Comparison of ENCODE assay signal across 26 mouse cellular contexts in the genomic region with DNA sequence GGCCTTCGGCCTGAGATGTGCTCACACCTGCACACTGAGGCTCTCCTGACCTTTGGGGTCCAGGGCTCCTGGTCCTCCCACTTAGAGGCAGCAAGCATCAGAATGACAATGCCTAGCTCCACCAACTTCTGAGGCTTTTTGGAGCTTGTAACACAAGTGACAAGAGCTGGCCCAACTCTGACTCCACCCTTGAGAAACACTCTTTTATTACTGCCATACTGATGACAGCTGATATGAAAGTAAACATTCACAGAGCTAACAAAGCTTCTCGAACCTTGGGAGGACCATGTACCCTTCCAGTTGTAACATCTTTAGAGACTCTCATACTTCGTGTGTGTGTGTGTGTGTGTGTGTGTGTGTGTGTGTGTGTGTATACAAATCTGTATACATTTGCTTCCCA. TPM values are rescaled to one million over a fixed set of nuclear protein-coding genes. Genes with fewer than 3 reads are reported as not detected.
A peak's percentile ranks its signal among the peaks of the same experiment; 100 is the strongest.
DNase-seq lines count a peak whose midpoint lies in the region; ATAC-seq and TF ChIP-seq lines count a peak whose summit lies in the region.
"Had no signal": no experiment of that assay in that cellular context is flagged by ENCODE, and none has a peak within 500 bp of the region (broad histone marks: within the 10 kb centered on the region; RNA-seq: fewer than 3 reads in every experiment).

No protein-coding gene starts in this region.

- 0 out of 2 replicates have a peak overlapping the region, but pooled peaks have one; percentile 29 for H3K27ac ChIP-seq in heart, embryonic 10.5 days
- H3K27ac ChIP-seq in intestine, embryonic 15.5 days: no peak overlapping the region
- H3K27ac ChIP-seq in intestine, postnatal 0 days (ENCODE audit: low read depth, low read length): no peak overlapping the region
- no peak overlapping the region for H3K27ac ChIP-seq in intestine, embryonic 16.5 days (ENCODE audit: low read length)
- H3K27ac ChIP-seq: embryonic facial prominence, embryonic 10.5 days; embryonic facial prominence, embryonic 12.5 days; forebrain, embryonic 13.5 days; forebrain, embryonic 15.5 days had no signal

- H3K4me3 ChIP-seq in heart, embryonic 10.5 days: no peak overlapping the region
- H3K4me3 ChIP-seq in intestine, embryonic 15.5 days (replicated peaks): no peak overlapping the region
- no peak overlapping the region for H3K4me3 ChIP-seq in intestine, postnatal 0 days (ENCODE audit: low read depth, low read length)
- no peak overlapping the region for H3K4me3 ChIP-seq in intestine, embryonic 16.5 days (ENCODE audit: low read length)
- H3K4me3 ChIP-seq: embryonic facial prominence, embryonic 10.5 days; embryonic facial prominence, embryonic 12.5 days; forebrain, embryonic 13.5 days; forebrain, embryonic 15.5 days had no signal

- no peak overlapping the region for H3K9ac ChIP-seq in intestine, embryonic 15.5 days
- no peak overlapping the region for H3K9ac ChIP-seq in intestine, postnatal 0 days (ENCODE audit: low read depth, low read length)
- H3K9ac ChIP-seq in intestine, embryonic 16.5 days (ENCODE audit: low read depth, low read length): no peak overlapping the region
- H3K9ac ChIP-seq: embryonic facial prominence, embryonic 12.5 days; forebrain, embryonic 13.5 days; forebrain, embryonic 15.5 days had no signal

- no peak for TF ChIP-seq CTCF in intestine, postnatal 0 days (IDR thresholded peaks at IDR 0.05; ENCODE audit: low read depth)

- no peak overlapping the region for H3K4me2 ChIP-seq in intestine, embryonic 15.5 days (replicated peaks)
- H3K4me2 ChIP-seq in intestine, postnatal 0 days (replicated peaks; ENCODE audit: low read depth): no peak overlapping the region
- H3K4me2 ChIP-seq in intestine, embryonic 16.5 days (ENCODE audit: low read depth, low read length): no peak overlapping the region
- H3K4me2 ChIP-seq: embryonic facial prominence, embryonic 12.5 days; forebrain, embryonic 13.5 days; forebrain, embryonic 15.5 days had no signal

- no peaks in the 10 kb centered on the region for H3K36me3 ChIP-seq in heart, embryonic 10.5 days
- no peaks in the 10 kb centered on the region for H3K36me3 ChIP-seq in intestine, embryonic 15.5 days
- no peaks in the 10 kb centered on the region for H3K36me3 ChIP-seq in intestine, postnatal 0 days (ENCODE audit: control insufficient read depth, insufficient read depth)
- H3K36me3 ChIP-seq in intestine, embryonic 16.5 days (ENCODE audit: control insufficient read depth, insufficient read depth, low read length): no peaks in the 10 kb centered on the region
- H3K36me3 ChIP-seq: embryonic facial prominence, embryonic 10.5 days; embryonic facial prominence, embryonic 12.5 days; forebrain, embryonic 15.5 days; G1E had no signal

- no peaks in the 10 kb centered on the region for H3K27me3 ChIP-seq in heart, embryonic 10.5 days (ENCODE audit: insufficient read depth, poor library complexity, severe bottlenecking)
- no peaks in the 10 kb centered on the region for H3K27me3 ChIP-seq in intestine, embryonic 15.5 days (replicated peaks)
- H3K27me3 ChIP-seq in intestine, postnatal 0 days (replicated peaks; ENCODE audit: control insufficient read depth, insufficient read depth, low read length): no peaks in the 10 kb centered on the region
- H3K27me3 ChIP-seq in intestine, embryonic 16.5 days (replicated peaks; ENCODE audit: control insufficient read depth, insufficient read depth, low read length): no peaks in the 10 kb centered on the region
- H3K27me3 ChIP-seq: CH12.LX; embryonic facial prominence, embryonic 12.5 days; forebrain, embryonic 13.5 days; forebrain, embryonic 15.5 days; Patski had no signal

- intact Hi-C loops in heart, postnatal 25 days (cut with DNase I): no loop called here

- DNase-seq in heart, embryonic 10.5 days (ENCODE audit: low spot score): no peak
- DNase-seq in heart, postnatal 25 days (ENCODE audit: low spot score): no peak
- DNase-seq: adrenal gland, adult 8-10 months; adrenal gland, postnatal 14 days; adrenal gland, postnatal 36 days; B cell, adult 2 months; cerebellum, adult 11-12 months; cerebellum, adult 2 months; cerebellum, adult 9-10 months; cerebellum, postnatal 10 days; cerebellum, postnatal 25 days had no signal

- H3K9me3 ChIP-seq in heart, embryonic 10.5 days: no peaks in the 10 kb centered on the region
- no peaks in the 10 kb centered on the region for H3K9me3 ChIP-seq in intestine, embryonic 15.5 days
- no peaks in the 10 kb centered on the region for H3K9me3 ChIP-seq in intestine, postnatal 0 days (ENCODE audit: control insufficient read depth)
- H3K9me3 ChIP-seq in intestine, embryonic 16.5 days (ENCODE audit: control insufficient read depth, low read length): no peaks in the 10 kb centered on the region
- H3K9me3 ChIP-seq: embryonic facial prominence, embryonic 10.5 days; embryonic facial prominence, embryonic 12.5 days; forebrain, embryonic 13.5 days; forebrain, embryonic 15.5 days; G1E had no signal

- peaks cover 26% of the 10 kb centered on the region for H3K4me1 ChIP-seq in heart, embryonic 10.5 days
- H3K4me1 ChIP-seq in intestine, embryonic 15.5 days (replicated peaks): no peaks in the 10 kb centered on the region
- no peaks in the 10 kb centered on the region; the same call in 1 of the 2 replicates for H3K4me1 ChIP-seq in intestine, postnatal 0 days (replicated peaks; ENCODE audit: control insufficient read depth, insufficient read depth, low read length)
- peaks cover 4% of the 10 kb centered on the region; the same call in 1 of the 2 replicates for H3K4me1 ChIP-seq in intestine, embryonic 16.5 days (ENCODE audit: control insufficient read depth, insufficient read depth, low read length)
- H3K4me1 ChIP-seq: embryonic facial prominence, embryonic 12.5 days; forebrain, embryonic 13.5 days; forebrain, embryonic 15.5 days had no signal

- 68% methylated on average over 3 of the region's 3 CpGs for WGBS in heart, embryonic 10.5 days
- WGBS in intestine, embryonic 15.5 days: 45% methylated on average over 3 of the region's 3 CpGs
- whole genome bisulfite sequencing in intestine, postnatal 0 days: 37% methylated on average over 3 of the region's 3 CpGs
- 42% methylated on average over 3 of the region's 3 CpGs for WGBS in intestine, embryonic 16.5 days

- ATAC-seq in intestine, embryonic 15.5 days: peak; percentile 59
- ATAC-seq in intestine, postnatal 0 days: no peak
- peak; percentile 59; the same call in 1 of the 2 replicates for ATAC-seq in intestine, embryonic 16.5 days
- ATAC-seq: activated CD4-positive, CD25-positive, alpha-beta regulatory T cell, adult 4 months; CD4-positive, CD25-positive, alpha-beta regulatory T cell, adult 4 months; forebrain, embryonic 13.5 days; forebrain, embryonic 15.5 days; Patski had no signal

RNA-seq across cellular contexts. Expression of gene Apobec4, which starts 24.3 kb away (rescaled TPM):
- polyA plus RNA-seq in heart, embryonic 10.5 days (2016; fragmentation: Nextera tagmentation; extraction: Ambion mirVana): not detected in 2 replicates
- not detected for total RNA-seq in heart, postnatal 25 days (2021)
- not detected in 2 replicates for polyA plus RNA-seq in intestine, embryonic 15.5 days (2015; fragmentation: Nextera tagmentation; extraction: Ambion mirVana)
- polyA plus RNA-seq in intestine, postnatal 0 days (2015; fragmentation: Nextera tagmentation; extraction: Ambion mirVana): not detected in 2 replicates
- not detected in 2 replicates for polyA plus RNA-seq in intestine, embryonic 16.5 days (2015; fragmentation: Nextera tagmentation; extraction: Ambion mirVana)
- total RNA-seq: adrenal gland, adult 18-20 months; adrenal gland, adult 8-10 months; adrenal gland, postnatal 14 days; adrenal gland, postnatal 36 days; CH12.LX had no signal
- polyA plus RNA-seq: activated CD4-positive, CD25-positive, alpha-beta regulatory T cell, adult 4 months; CD4-positive, CD25-positive, alpha-beta regulatory T cell, adult 4 months; cerebellum, adult 2 months; cortical plate, adult 2 months; embryonic facial prominence, embryonic 10.5 days; embryonic facial prominence, embryonic 12.5 days; forebrain, embryonic 11.5 days; forebrain, embryonic 15.5 days; G1E; Patski had no signal

RNA-seq across cellular contexts. Expression of gene Rgl1, which starts 40.1 kb away (rescaled TPM):
- polyA plus RNA-seq in heart, embryonic 10.5 days (2016; fragmentation: Nextera tagmentation; extraction: Ambion mirVana): 51.2 and 58.3 TPM in 2 replicates
- 10 to 100 TPM; 37.0 to 38.2 TPM for total RNA-seq in heart, postnatal 25 days (2021)
- 44.2 and 44.8 TPM in 2 replicates for polyA plus RNA-seq in intestine, embryonic 15.5 days (2015; fragmentation: Nextera tagmentation; extraction: Ambion mirVana)
- polyA plus RNA-seq in intestine, postnatal 0 days (2015; fragmentation: Nextera tagmentation; extraction: Ambion mirVana): 39.4 and 43.5 TPM in 2 replicates
- 45.4 and 45.8 TPM in 2 replicates for polyA plus RNA-seq in intestine, embryonic 16.5 days (2015; fragmentation: Nextera tagmentation; extraction: Ambion mirVana)

RNA-seq across cellular contexts. Expression of gene Arpc5, which starts 40.2 kb away (rescaled TPM):
- polyA plus RNA-seq in heart, embryonic 10.5 days (2016; fragmentation: Nextera tagmentation; extraction: Ambion mirVana): 238 and 256 TPM in 2 replicates
- total RNA-seq in heart, postnatal 25 days (2021): 10 to 100 TPM; 34.7 to 40.4 TPM
- polyA plus RNA-seq in intestine, embryonic 15.5 days (2015; fragmentation: Nextera tagmentation; extraction: Ambion mirVana): 327 and 358 TPM in 2 replicates
- polyA plus RNA-seq in intestine, postnatal 0 days (2015; fragmentation: Nextera tagmentation; extraction: Ambion mirVana): 460 and 468 TPM in 2 replicates
- 372 and 389 TPM in 2 replicates for polyA plus RNA-seq in intestine, embryonic 16.5 days (2015; fragmentation: Nextera tagmentation; extraction: Ambion mirVana)
